Mouse (Mus musculus) kidney, adult 2 months (tissue): Measurements from ENCODE around the gene Ubac2. TPM values are rescaled to one million over a fixed set of nuclear protein-coding genes. Genes with fewer than 3 reads are reported as not detected.
A peak's percentile ranks its signal among the peaks of the same experiment; 100 is the strongest.

ENCODE experiments used
- DNase-seq: peaks from one replicate; pipeline ENCODE4 v3.0.0; 2021
- H3K27ac ChIP-seq: fragments of 200-500 bp; 2 replicates; pipeline ENCODE4 v1.5.1; 2012; ENCODE audit warnings: low read depth, low read length, control low read depth, inconsistent platforms; ENCODE audit not compliant: insufficient read depth
- H3K27me3 ChIP-seq: fragments of 200-500 bp; replicated peaks from 2 replicates; pipeline ENCODE4 v1.6.1; 2012; ENCODE audit warnings: mild to moderate bottlenecking, moderate library complexity, low read length, inconsistent platforms; ENCODE audit not compliant: control insufficient read depth, insufficient read depth
- H3K36me3 ChIP-seq: fragments of 200-500 bp; 2 replicates; pipeline ENCODE4 v1.6.1; 2012; ENCODE audit warnings: mild to moderate bottlenecking, moderate library complexity, low read length, inconsistent platforms; ENCODE audit not compliant: control insufficient read depth, insufficient read depth
- H3K4me1 ChIP-seq: fragments of 200-500 bp; 2 replicates; pipeline ENCODE4 v1.6.1; 2011; ENCODE audit warnings: low read length; ENCODE audit not compliant: control insufficient read depth, insufficient read depth
- H3K4me3 ChIP-seq: fragments of 200-500 bp; 2 replicates; pipeline ENCODE4 v1.5.1; 2011; ENCODE audit warnings: mild to moderate bottlenecking, low read depth, low read length, control low read depth; ENCODE audit not compliant: insufficient read depth
- CTCF ChIP-seq: fragments of 200-500 bp; conservative IDR thresholded peaks from 2 replicates; pipeline ENCODE4 v1.5.1; 2011; ENCODE audit warnings: low read depth, mild to moderate bottlenecking, control low read depth, low read length, moderate library complexity, mixed read lengths; ENCODE audit not compliant: insufficient read depth, insufficient read length
- POLR2A ChIP-seq: fragments of 200-500 bp; IDR thresholded peaks from one replicate; pipeline ENCODE4 v1.6.1; 2011; ENCODE audit warnings: low read depth, low read length, control low read depth
- WGBS: fragments of 180-500 bp; shearing (Covaris S2); methylation state at CpG from one replicate; pipeline ENCODE4 v1.1.7; 2018; 5-methylcytosine and 5-hydroxymethylcytosine counted together
- polyA plus RNA-seq: library from polyadenylated mRNA; depleted of rRNA; stranded (reverse); fragments of >200 nt; gene quantifications from 2 replicates; pipeline ENCODE4 v1.2.3, GENCODE M21; 2012; rRNA removed

Ubac2 gene
- 69.3 and 71.6 TPM in 2 replicates for polyA plus RNA-seq

DNA sequence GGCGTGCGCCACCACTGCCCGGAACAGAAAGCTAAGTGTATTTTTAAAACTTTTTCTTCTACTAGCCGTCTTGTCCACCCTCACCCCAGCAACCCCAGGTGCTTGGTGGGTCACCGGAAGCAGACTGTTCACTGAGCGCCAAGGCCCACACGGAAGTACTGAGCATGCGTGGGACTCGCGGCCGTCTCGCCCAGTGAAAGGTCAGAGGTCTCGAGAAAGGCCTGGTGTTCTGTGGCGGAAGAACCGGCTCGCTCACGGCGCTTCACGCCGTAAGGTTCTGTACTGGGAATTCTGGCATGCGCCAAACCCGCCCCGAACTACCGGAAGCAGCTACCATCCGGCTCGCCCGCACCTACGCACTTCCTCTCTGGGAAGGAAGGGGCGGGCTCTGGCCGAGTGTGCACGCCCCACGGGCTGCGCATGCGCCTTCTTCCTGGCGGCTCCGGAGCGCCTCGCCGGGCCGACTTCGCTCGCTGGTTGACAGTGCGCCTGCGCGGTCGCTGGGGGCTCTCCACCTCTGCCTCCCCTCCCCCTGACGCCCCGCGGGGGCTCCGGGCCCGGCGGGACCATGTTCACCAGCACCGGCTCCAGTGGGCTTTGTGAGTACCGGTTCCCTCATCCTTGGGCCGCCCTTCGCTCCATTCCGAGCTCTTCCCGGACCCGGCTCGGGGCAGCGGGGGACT, at the start of gene Ubac2:
Gene Ubac2, plus strand, starts transcription at position 445 of the 683 bp plus-strand sequence.
- peak; percentile 99 for DNase-seq
- Histone ChIP-seq H3K36me3 (no peaks in the 10 kb centered on the region), H3K27me3 (no peaks in the 10 kb centered on the region), H3K4me3 (peak within 1 kb of the TSS; percentile 95), H3K4me1 (peaks cover 8% of the 10 kb centered on the region; the same call in 1 of the 2 replicates), H3K27ac (peak within 1 kb of the TSS; percentile 82)
- under 1% methylated on average over 61 of the region's 61 CpGs for WGBS
- TF ChIP-seq POLR2A = peak; percentile 6
- TF ChIP-seq CTCF = no peak

DNA sequence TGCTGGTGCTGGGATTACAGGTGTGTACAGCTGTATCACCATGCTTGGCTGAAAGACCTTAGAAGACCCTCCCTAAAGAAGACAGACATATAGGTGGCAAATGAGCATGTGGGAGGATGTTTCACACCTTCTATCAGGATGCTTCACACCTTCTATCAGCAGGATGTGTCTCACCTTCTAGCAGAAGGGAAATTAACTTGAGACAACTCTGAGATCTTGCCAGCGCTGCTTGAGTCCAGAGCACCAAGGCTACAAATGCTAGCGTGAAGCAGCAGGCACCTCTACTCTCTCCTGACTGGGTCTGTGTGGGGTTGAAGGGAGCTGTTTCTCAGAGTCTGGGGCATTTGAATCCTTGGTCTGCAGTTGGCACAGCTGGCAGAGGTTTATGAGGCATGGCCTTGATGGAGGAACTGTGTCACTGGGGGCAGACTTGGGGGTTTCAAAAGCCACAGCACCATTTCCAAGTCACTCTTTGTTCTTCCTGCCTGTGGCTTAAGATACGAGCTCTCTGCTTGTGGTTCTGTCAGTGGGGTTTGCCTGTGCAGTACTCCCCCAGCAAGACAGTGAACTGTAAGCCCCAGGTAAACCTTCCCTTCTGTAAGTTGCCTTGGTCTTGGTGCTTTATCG, 48.5 kb upstream of the Ubac2 start:
- 84% methylated on average over 4 of the region's 4 CpGs for WGBS
- Histone ChIP-seq H3K27me3 (no peaks in the 10 kb centered on the region), H3K27ac (no peak overlapping the region), H3K36me3 (no peaks in the 10 kb centered on the region), H3K4me1 (peaks cover 6% of the 10 kb centered on the region; the same call in 1 of the 2 replicates), H3K4me3 (no peak overlapping the region)
- no peak for DNase-seq
- TF ChIP-seq POLR2A (no peak), CTCF (no peak)

DNA sequence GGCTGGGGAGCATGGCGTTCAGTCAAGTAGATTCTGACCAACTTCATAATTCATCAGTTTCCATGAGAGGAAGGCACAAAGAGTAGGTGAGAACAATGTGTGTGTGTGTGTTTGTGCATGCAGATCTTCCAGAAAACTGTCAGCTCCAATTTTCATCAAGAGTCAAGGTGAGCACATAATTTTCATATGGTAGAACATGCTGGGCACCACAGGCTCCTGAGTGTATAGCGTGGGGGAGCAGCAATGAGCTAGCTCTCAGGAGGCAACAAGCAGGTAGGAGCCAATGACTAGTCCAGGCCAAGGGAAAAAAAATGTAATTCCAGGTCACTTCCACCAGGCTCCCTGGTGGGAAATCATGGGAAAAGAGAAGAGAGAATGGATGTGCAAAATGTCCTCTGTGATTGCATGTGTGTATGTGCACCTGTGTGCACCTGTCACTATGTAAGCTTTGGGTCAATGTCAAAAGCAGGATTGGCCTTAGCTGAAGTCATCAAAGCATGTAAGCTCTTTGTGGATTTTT, 45.4 kb upstream of the Ubac2 start:
- 68% methylated on average over 2 of the region's 2 CpGs for WGBS
- TF ChIP-seq CTCF (no peak), POLR2A (no peak)

DNA sequence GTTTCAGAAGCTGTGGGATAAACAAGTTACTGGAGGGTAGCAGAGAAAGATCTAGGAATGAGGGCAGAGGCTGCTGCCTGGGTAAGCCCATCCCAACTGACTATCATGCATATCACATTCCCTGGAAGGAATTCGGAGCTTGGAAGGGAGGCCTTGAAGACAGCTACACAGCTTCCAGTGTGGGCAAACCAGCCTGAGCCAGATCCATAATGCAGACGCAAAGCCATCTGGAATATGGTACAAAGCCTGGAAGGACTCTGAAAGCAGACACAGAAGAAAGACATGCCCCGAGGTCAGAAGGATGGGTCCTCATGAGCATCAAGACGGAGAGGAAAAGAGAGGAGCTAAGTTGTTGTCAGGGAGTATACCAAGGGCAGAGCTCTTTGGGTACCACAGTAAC, 40.3 kb upstream of the Ubac2 start:
- DNase-seq = no peak
- Histone ChIP-seq H3K36me3 (no peaks in the 10 kb centered on the region), H3K4me1 (no peaks in the 10 kb centered on the region), H3K27me3 (no peaks in the 10 kb centered on the region), H3K27ac (no peak overlapping the region), H3K4me3 (no peak overlapping the region)
- TF ChIP-seq CTCF = no peak
- TF ChIP-seq POLR2A = no peak
- WGBS = 86% methylated on average over 4 of the region's 4 CpGs

More for the DNA sequence above, 45.4 kb upstream of the Ubac2 start:
- no peaks in the 10 kb centered on the region for H3K36me3 ChIP-seq
- H3K27me3 ChIP-seq = no peaks in the 10 kb centered on the region
- H3K27ac ChIP-seq = no peak overlapping the region
- DNase-seq = no peak
- H3K4me3 ChIP-seq = no peak overlapping the region
- H3K4me1 ChIP-seq = no peaks in the 10 kb centered on the region

DNA sequence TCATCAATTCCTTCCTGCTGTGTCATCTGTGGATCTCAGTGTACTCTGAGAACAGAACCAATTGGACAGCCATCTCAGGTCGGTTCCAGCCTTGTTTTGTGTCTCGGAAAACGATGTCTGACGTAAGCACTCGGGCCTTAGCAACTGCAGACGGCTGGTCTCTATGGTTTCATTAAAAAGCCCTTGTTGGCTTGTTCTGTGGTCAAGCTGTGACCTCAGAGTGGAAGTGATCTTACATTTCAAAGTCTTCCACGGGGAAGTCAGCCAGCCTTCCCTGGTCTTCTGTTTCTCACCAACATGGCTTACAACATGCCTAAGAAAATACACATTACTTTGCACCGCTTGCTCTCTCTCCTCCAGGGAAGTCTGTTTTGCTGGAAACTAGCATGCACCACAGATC, 38.2 kb upstream of the Ubac2 start:
- H3K4me3 ChIP-seq = no peak overlapping the region
- no peaks in the 10 kb centered on the region for H3K27me3 ChIP-seq
- WGBS = 87% methylated on average over 8 of the region's 8 CpGs
- H3K4me1 ChIP-seq = no peaks in the 10 kb centered on the region
- H3K27ac ChIP-seq = no peak overlapping the region
- no peaks in the 10 kb centered on the region for H3K36me3 ChIP-seq
- no peak for TF ChIP-seq POLR2A
- no peak for TF ChIP-seq CTCF
- peak; percentile 7 for DNase-seq

DNA sequence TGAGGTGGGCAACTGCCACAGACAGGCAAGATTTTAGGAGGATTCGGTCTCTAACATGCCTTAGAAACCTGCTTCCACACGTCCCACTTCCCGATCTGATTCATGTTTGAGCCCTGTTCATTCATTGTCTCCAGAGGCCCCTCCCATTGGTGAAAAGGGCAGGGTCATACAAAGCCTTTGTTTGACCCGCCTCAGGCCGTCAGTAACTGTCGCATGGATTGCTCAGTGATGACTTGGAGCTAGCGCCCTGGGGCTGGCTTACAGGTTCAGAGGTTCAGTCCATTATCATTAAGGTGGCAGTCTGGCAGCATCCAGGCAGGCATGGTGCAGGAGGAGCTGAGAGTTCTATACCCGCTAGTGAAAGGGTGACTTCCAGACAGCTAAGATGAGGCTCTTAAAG, 33.9 kb upstream of the Ubac2 start:
- no peak for TF ChIP-seq CTCF
- TF ChIP-seq POLR2A = no peak
- 83% methylated on average over 8 of the region's 8 CpGs for WGBS
- no peaks in the 10 kb centered on the region for H3K27me3 ChIP-seq

DNA sequence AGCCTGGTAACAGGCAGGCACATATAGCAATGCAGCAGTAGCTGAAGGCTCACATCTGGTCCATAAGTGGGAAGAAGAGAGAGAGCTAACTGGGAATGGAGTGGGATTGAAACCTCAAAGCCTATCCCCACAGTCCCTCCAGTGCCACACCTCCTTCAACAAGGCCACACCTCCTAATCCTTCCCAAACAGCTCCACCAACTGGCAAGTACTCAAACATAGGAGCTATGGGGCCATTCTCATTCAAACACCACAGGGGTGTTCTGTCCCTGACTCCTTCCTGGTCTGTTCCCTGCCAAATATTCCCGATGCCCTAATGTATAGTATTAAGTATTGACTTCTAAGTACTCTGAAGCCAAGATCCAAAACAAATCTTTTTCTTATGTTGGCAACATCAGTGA, 27.2 kb upstream of the Ubac2 start:
- no peaks in the 10 kb centered on the region for H3K27me3 ChIP-seq
- no peaks in the 10 kb centered on the region for H3K36me3 ChIP-seq
- WGBS = 96% methylated on average over 1 of the region's 1 CpGs
- no peaks in the 10 kb centered on the region for H3K4me1 ChIP-seq
- TF ChIP-seq POLR2A = no peak
- no peak for TF ChIP-seq CTCF
- DNase-seq = no peak
- H3K27ac ChIP-seq = no peak overlapping the region
- H3K4me3 ChIP-seq = no peak overlapping the region

More for the DNA sequence above, 33.9 kb upstream of the Ubac2 start:
- Histone ChIP-seq H3K36me3 (no peaks in the 10 kb centered on the region), H3K4me3 (no peak overlapping the region), H3K27ac (no peak overlapping the region), H3K4me1 (no peaks in the 10 kb centered on the region)
- no peak for DNase-seq
